Mouse (Mus musculus) neutrophil, adult 65 days (primary cell): ENCODE measurements around the gene Gm44596. TPM values are rescaled to one million over a fixed set of nuclear protein-coding genes. Genes with fewer than 3 reads are reported as not detected.

ENCODE experiments used
- total RNA-seq: library from RNA; stranded (reverse); gene quantifications from 2 replicates; pipeline ENCODE4 v1.2.4, GENCODE M21; 2023

Gene Gm44596
- not detected in 2 replicates for total RNA-seq

GRCm38 (mm10) chr6:128375192-128375591, at the start of gene Gm44596, which contains the start of gene Tex52:
Gene Gm44596 (plus strand): TSS chr6:128375503.
Gene Tex52 (plus strand): TSS chr6:128375456.

GRCm38 (mm10) chr6:128355726-128356416, 19.4 kb upstream of the Gm44596 start, which contains the start of gene Tulp3:
Gene Tulp3 (minus strand): TSS chr6:128355851.

GRCm38 (mm10) chr6:128362381-128363006, 12.8 kb upstream of the Gm44596 start, which contains the start of the genes Rhno1 and Foxm1:
Gene Rhno1 (minus strand): TSS chr6:128362911.
Gene Foxm1 (plus strand): TSS chr6:128362967.

GRCm38 (mm10) chr6:128398996-128399395, 23.7 kb downstream of the Gm44596 start, which contains the start of gene Nrip2:
Gene Nrip2 (plus strand): TSS chr6:128399296.

GRCm38 (mm10) chr6:128424269-128425019, 49.1 kb downstream of the Gm44596 start, which contains the start of gene Itfg2:
Gene Itfg2 (minus strand): TSS chr6:128424931.

GRCm38 (mm10) chr6:128438317-128438870, 63.1 kb downstream of the Gm44596 start, which contains the start of gene Fkbp4:
Gene Fkbp4 (minus strand): TSS chr6:128438677.

Other genes with a start within 250 kb of the Gm44596 start
- gene Tspan9, start 231.9 kb upstream of the Gm44596 start, total RNA-seq = 0.48 and 0.73 TPM in 2 replicates
- 0.20 and 0.25 TPM in 2 replicates for gene Tead4, start 74.7 kb upstream of the Gm44596 start, total RNA-seq
- gene Tulp3, start 19.7 kb upstream of the Gm44596 start, total RNA-seq = 0.52 and 0.69 TPM in 2 replicates
- 28.1 and 28.7 TPM in 2 replicates for gene Rhno1, start 12.6 kb upstream of the Gm44596 start, total RNA-seq
- 53.1 and 61.4 TPM in 2 replicates for gene Foxm1, start 12.5 kb upstream of the Gm44596 start, total RNA-seq
- gene Tex52, start within 50 bp of the Gm44596 start, total RNA-seq = not detected in 2 replicates
- gene Nrip2, start 23.8 kb downstream of the Gm44596 start, total RNA-seq = not detected in 2 replicates
- 8.4 and 14.2 TPM in 2 replicates for gene Itfg2, start 49.4 kb downstream of the Gm44596 start, total RNA-seq
- gene Fkbp4, start 63.2 kb downstream of the Gm44596 start, total RNA-seq = 26.8 and 30.6 TPM in 2 replicates
- gene Pzp, start 151.2 kb downstream of the Gm44596 start, total RNA-seq = not detected in 2 replicates
- gene A2ml1, start 206.1 kb downstream of the Gm44596 start, total RNA-seq = not detected in 2 replicates
- not detected in 2 replicates for gene Klrb1a, start 248.0 kb downstream of the Gm44596 start, total RNA-seq